ENCODE assay signal across 23 mouse cellular contexts in genomic region chr5:42239291-42239690, GRCm38 (mm10).
DNase-seq lines count a peak whose midpoint lies in the region; ATAC-seq lines count a peak whose summit lies in the region.
"Had no signal": no experiment of that assay in that cellular context is flagged by ENCODE, and none has a peak within 500 bp of the region (broad histone marks: within the 10 kb centered on the region; RNA-seq: fewer than 3 reads in every experiment).

No protein-coding gene starts in this region.

- DNase-seq in layer of hippocampus, adult 11-12 months (ENCODE audit: low spot score), result peak; percentile 18
- DNase-seq in layer of hippocampus, postnatal 36 days, result no peak
- DNase-seq in right cerebral cortex, adult 18-20 months, result peak; percentile 38
- no peak for DNase-seq in right cerebral cortex, postnatal 25 days
- DNase-seq in layer of hippocampus, adult 9-11 months, result peak; percentile 57
- no peak for DNase-seq in forebrain, embryonic 14.5 days (ENCODE audit: low spot score)
- DNase-seq: adrenal gland, postnatal 36 days; cerebellum, adult 11 months; cerebellum, adult 9-11 months; forebrain, postnatal 0 days; kidney, adult 9 months; kidney, postnatal 14 days; lung, embryonic 14.5 days had no signal

- H3K27me3 ChIP-seq in hindbrain, embryonic 12.5 days, result no peaks in the 10 kb centered on the region
- no peaks in the 10 kb centered on the region for H3K27me3 ChIP-seq in forebrain, embryonic 14.5 days (replicated peaks; ENCODE audit: control insufficient read depth, insufficient read depth, low read length)
- H3K27me3 ChIP-seq: limb, embryonic 15.5 days; megakaryocyte, embryonic 14.5 days; midbrain, embryonic 13.5 days had no signal

- H3K9ac ChIP-seq in hindbrain, embryonic 12.5 days, result no peak overlapping the region
- no peak overlapping the region for H3K9ac ChIP-seq in forebrain, embryonic 14.5 days (ENCODE audit: low read length)
- H3K9ac ChIP-seq: forebrain, postnatal 0 days; limb, embryonic 15.5 days; liver, embryonic 14.5 days; lung, embryonic 14.5 days; midbrain, embryonic 13.5 days had no signal

- H3K4me3 ChIP-seq in hindbrain, embryonic 12.5 days, result no peak overlapping the region
- no peak overlapping the region for H3K4me3 ChIP-seq in forebrain, embryonic 14.5 days (ENCODE audit: low read depth, low read length)
- H3K4me3 ChIP-seq: forebrain, embryonic 10.5 days; heart, embryonic 10.5 days; limb, embryonic 15.5 days; megakaryocyte, embryonic 14.5 days; midbrain, embryonic 13.5 days had no signal

- 72% methylated on average over 5 of the region's 5 CpGs for WGBS in hindbrain, embryonic 12.5 days
- WGBS in forebrain, embryonic 14.5 days, result 70% methylated on average over 5 of the region's 5 CpGs

- H3K27ac ChIP-seq in hindbrain, embryonic 12.5 days, result no peak overlapping the region
- H3K27ac ChIP-seq in forebrain, embryonic 14.5 days (ENCODE audit: low read depth, low read length), result no peak overlapping the region
- H3K27ac ChIP-seq: forebrain, embryonic 10.5 days; heart, embryonic 10.5 days; limb, embryonic 15.5 days; liver, embryonic 14.5 days; midbrain, embryonic 13.5 days; stomach, postnatal 0 days had no signal

- H3K4me2 ChIP-seq in hindbrain, embryonic 12.5 days (replicated peaks), result no peak overlapping the region
- H3K4me2 ChIP-seq in forebrain, embryonic 14.5 days (ENCODE audit: low read length), result no peak overlapping the region
- H3K4me2 ChIP-seq: limb, embryonic 15.5 days; lung, embryonic 14.5 days; midbrain, embryonic 13.5 days had no signal

- no peak for ATAC-seq in hindbrain, embryonic 12.5 days (ENCODE audit: low FRiP score)
- ATAC-seq in forebrain, embryonic 14.5 days, result no peak
- ATAC-seq: forebrain, postnatal 0 days; hindbrain, embryonic 16.5 days; intestine, embryonic 16.5 days; midbrain, embryonic 13.5 days had no signal

- no peaks in the 10 kb centered on the region for H3K36me3 ChIP-seq in hindbrain, embryonic 12.5 days
- H3K36me3 ChIP-seq in forebrain, embryonic 14.5 days (ENCODE audit: control insufficient read depth, insufficient read depth, low read length), result no peaks in the 10 kb centered on the region
- H3K36me3 ChIP-seq: forebrain, embryonic 10.5 days; heart, embryonic 10.5 days; limb, embryonic 15.5 days; midbrain, embryonic 13.5 days had no signal

- H3K4me1 ChIP-seq in hindbrain, embryonic 12.5 days, result 0 out of 2 replicates have a peak, but pooled peaks cover 2% of the 10 kb centered on the region
- no peaks in the 10 kb centered on the region for H3K4me1 ChIP-seq in forebrain, embryonic 14.5 days (ENCODE audit: control insufficient read depth, insufficient read depth, low read length)
- H3K4me1 ChIP-seq: forebrain, embryonic 10.5 days; heart, embryonic 10.5 days; limb, embryonic 15.5 days; megakaryocyte, embryonic 14.5 days; midbrain, embryonic 13.5 days had no signal

- H3K9me3 ChIP-seq in hindbrain, embryonic 12.5 days (replicated peaks), result no peaks in the 10 kb centered on the region
- no peaks in the 10 kb centered on the region for H3K9me3 ChIP-seq in forebrain, embryonic 14.5 days (replicated peaks; ENCODE audit: control insufficient read depth, low read length)
- H3K9me3 ChIP-seq: forebrain, embryonic 10.5 days; heart, embryonic 10.5 days; limb, embryonic 15.5 days; megakaryocyte, embryonic 14.5 days; midbrain, embryonic 13.5 days had no signal

Comparison
In these comparisons a context has a peak if more than half of its experiments do, and no peak if none do; other contexts are left out.
1. DNase-seq: peak in layer of hippocampus, adult 11-12 months (single experiment), right cerebral cortex, adult 18-20 months (single experiment) and layer of hippocampus, adult 9-11 months (single experiment); none in layer of hippocampus, postnatal 36 days (0 of 2), right cerebral cortex, postnatal 25 days (single experiment) and forebrain, embryonic 14.5 days (single experiment).